Mouse (Mus musculus) layer of hippocampus, postnatal 14 days (tissue): ENCODE data around the gene Serpinb9g. TPM values are rescaled to one million over a fixed set of nuclear protein-coding genes. Genes with fewer than 3 reads are reported as not detected.
"Not testable (repeated sequence)": the region's sequence is repeated elsewhere in the genome, so short reads cannot be mapped to it uniquely, and the experiment has no call there.

Experiments
- DNase-seq, 2 experiments: peaks; one replicate each; pipeline ENCODE4 v3.0.0; 2021 to 2022; ENCODE audit warnings: low spot score in 2 of 2, mixed read lengths in 1 of 2
- long read RNA-seq, 2 experiments: library from polyadenylated mRNA; stranded (forward); transcript quantifications; one replicate each; pipeline ENCODE4 v2.0.0; 2021
- total RNA-seq, 2 experiments: library from RNA; stranded (reverse); gene quantifications; 2 replicates each; pipeline ENCODE4 v1.2.3; 2021

The Serpinb9g gene
- total RNA-seq, result not detected
- long read RNA-seq, experiment 1, result 0 reads
- long read RNA-seq, experiment 2, result 0 reads

DNA sequence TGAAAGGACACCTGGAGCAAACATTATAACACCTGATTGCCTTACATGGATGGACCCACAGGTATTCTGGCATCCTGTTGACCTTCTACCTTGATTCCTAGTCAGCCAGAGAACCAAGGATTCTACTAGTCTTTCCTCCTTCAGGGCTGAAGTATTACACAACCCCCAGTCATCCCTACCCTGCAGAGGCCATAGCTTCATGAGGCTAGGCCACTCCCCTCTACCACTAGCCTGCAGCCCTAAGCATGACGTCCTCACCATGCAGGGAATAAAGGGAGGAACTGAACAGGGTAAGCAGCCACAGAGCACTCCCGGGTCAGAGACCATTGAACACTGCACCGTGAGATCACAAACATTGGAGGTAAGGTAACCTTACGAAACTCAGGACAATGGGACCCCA, at the start of gene Serpinb9g:
Gene Serpinb9g, plus strand, starts transcription at position 301 of the 400 bp plus-strand sequence.
- not testable (repeated sequence) for DNase-seq

DNA sequence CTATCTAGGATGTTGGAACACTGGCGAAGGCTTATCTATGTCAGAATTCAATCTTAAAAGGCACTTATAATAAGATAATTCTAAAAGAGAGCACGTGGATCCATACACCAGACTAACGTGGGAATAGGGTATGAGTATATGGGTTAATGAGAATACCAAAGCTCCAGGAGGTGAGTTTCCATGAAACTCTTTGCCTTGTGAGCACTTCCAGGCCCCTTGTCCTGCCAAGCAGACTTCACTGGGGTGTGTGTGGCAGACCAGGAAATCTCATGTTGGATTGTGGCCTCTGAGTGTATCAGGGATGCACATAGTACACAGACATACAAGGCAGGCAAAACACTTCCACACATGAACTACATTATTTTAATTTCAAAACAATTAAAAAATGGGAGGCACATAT, 718 bp upstream of the Serpinb9g start:
- not testable (repeated sequence) for DNase-seq

DNA sequence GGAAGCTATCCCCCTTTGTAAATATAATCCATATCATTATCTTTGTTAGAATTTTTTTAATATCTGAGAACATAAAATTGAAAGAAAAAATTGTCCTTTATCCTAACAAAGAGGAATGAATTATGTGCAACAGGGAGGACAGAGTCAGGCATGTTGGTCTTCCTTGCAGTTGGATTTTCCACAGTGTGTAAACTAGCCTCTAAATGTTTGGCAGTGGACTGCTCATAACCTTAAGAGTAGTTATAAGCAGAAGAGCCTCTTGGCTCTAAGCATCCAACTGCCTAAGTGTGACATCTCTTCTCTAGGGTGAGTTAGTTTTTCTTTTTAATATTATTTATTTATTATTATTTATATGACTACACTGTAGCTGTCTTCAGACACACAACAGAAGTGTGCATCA, 40.0 kb downstream of the Serpinb9g start:
- no peak for DNase-seq

DNA sequence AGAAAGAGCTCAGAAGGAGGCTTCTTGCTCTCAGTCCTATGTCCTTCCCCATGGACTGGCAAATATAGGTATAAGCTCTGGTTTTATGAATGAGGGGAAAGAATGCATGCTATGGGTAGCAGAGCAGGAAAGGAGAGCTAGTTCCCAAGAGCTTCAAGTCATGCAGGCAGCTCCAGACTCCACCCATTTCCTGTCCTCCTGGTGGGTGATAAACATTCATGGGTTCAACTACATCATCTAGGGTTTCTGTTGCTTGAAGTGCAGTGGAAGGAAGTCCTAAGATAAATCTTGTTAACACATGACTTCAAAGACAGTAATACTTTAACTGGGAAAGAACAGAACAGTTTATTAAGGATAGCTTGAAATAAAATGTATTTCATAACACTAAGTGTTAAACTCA, 48.2 kb downstream of the Serpinb9g start:
- DNase-seq, result no peak

Other genes with a start within 250 kb of the Serpinb9g start
- not detected for gene Serpinb9e, start 235.2 kb upstream of the Serpinb9g start, total RNA-seq
- gene Serpinb9f, start 160.7 kb upstream of the Serpinb9g start, total RNA-seq, result not detected
- not detected for gene Gm11397, start 89.0 kb upstream of the Serpinb9g start, total RNA-seq
- not detected for gene Serpinb6d, start 176.6 kb downstream of the Serpinb9g start, total RNA-seq